Mouse (Mus musculus) liver, embryonic 15.5 days (tissue): Measurements from ENCODE around the gene Tfe3. TPM values are rescaled to one million over a fixed set of nuclear protein-coding genes. Genes with fewer than 3 reads are reported as not detected.

Experiments
- ATAC-seq: fragments of 200-750 bp; cut with Nextera tagmentation; 2 replicates; pipeline ENCODE4 v1.8.0; 2017; ENCODE audit warnings: moderate number of reproducible peaks, mild to moderate bottlenecking, moderate library complexity; ENCODE audit not compliant: insufficient read depth
- H3K27ac ChIP-seq: fragments of 300-500 bp; sonication (generic); replicated peaks from 2 replicates; pipeline ENCODE4 v1.5.1; 2015; ENCODE audit warnings: mild to moderate bottlenecking, inconsistent platforms
- H3K27me3 ChIP-seq: fragments of 300-500 bp; sonication (generic); 2 replicates; pipeline ENCODE4 v1.6.1; 2015; ENCODE audit warnings: mild to moderate bottlenecking, inconsistent platforms
- H3K36me3 ChIP-seq: fragments of 300-500 bp; sonication (generic); replicated peaks from 2 replicates; pipeline ENCODE4 v1.6.1; 2015; ENCODE audit warnings: moderate library complexity, mild to moderate bottlenecking, inconsistent platforms
- H3K4me1 ChIP-seq: fragments of 300-500 bp; sonication (generic); replicated peaks from 2 replicates; pipeline ENCODE4 v1.6.1; 2015; ENCODE audit warnings: inconsistent platforms
- H3K4me2 ChIP-seq: fragments of 300-500 bp; sonication (generic); 2 replicates; pipeline ENCODE4 v1.6.1; 2015; ENCODE audit warnings: moderate library complexity, mild to moderate bottlenecking, inconsistent platforms
- H3K4me3 ChIP-seq: fragments of 300-500 bp; sonication (generic); replicated peaks from 2 replicates; pipeline ENCODE4 v1.5.1; 2015; ENCODE audit warnings: mild to moderate bottlenecking, inconsistent platforms
- H3K9ac ChIP-seq: fragments of 300-500 bp; sonication (generic); 2 replicates; pipeline ENCODE4 v1.6.1; 2015; ENCODE audit warnings: moderate library complexity, mild to moderate bottlenecking, inconsistent platforms
- H3K9me3 ChIP-seq: fragments of 300-500 bp; sonication (generic); replicated peaks from 2 replicates; pipeline ENCODE4 v1.6.1; 2016; ENCODE audit warnings: inconsistent platforms
- WGBS: fragments of 180-500 bp; shearing (Covaris S2); methylation state at CpG from one replicate; pipeline ENCODE4 v1.1.7; 2015; ENCODE audit warnings: mixed read lengths; ENCODE audit not compliant: insufficient replicate concordance; 5-methylcytosine and 5-hydroxymethylcytosine counted together
- polyA plus RNA-seq: library from polyadenylated mRNA; unstranded; fragments of >200 nt; fragmentation: Nextera tagmentation; extraction: Ambion mirVana; gene quantifications from 2 replicates; pipeline ENCODE4 v1.2.1, GENCODE M21; 2015

Gene Tfe3
- polyA plus RNA-seq, 1 experiment from 2014 or later: 9.2 TPM

GRCm38 (mm10) chrX:7728215-7728921 is 34.0 kb upstream of the Tfe3 start, which contains the start of gene Praf2:
Gene Praf2, plus strand, starts transcription at chrX:7728439.
- peak within 1 kb of the TSS; percentile 65 for H3K4me2 ChIP-seq
- peaks cover 30% of the 10 kb centered on the region for H3K36me3 ChIP-seq
- H3K27me3 ChIP-seq: no peaks in the 10 kb centered on the region
- peak within 1 kb of the TSS; percentile 12; the same call in 1 of the 2 replicates for H3K9ac ChIP-seq
- no peaks in the 10 kb centered on the region for H3K9me3 ChIP-seq
- ATAC-seq: peak; percentile 87
- H3K4me1 ChIP-seq: peaks cover 9% of the 10 kb centered on the region
- H3K27ac ChIP-seq: peak within 1 kb of the TSS; percentile 48
- H3K4me3 ChIP-seq: peak within 1 kb of the TSS; percentile 51
- 13% methylated on average over 42 of the region's 42 CpGs for WGBS

GRCm38 (mm10) chrX:7728922-7729265 is 33.5 kb upstream of the Tfe3 start:
- no peak for ATAC-seq
- peaks cover 7% of the 10 kb centered on the region for H3K4me1 ChIP-seq
- H3K9me3 ChIP-seq: no peaks in the 10 kb centered on the region
- H3K27ac ChIP-seq: no peak overlapping the region
- H3K36me3 ChIP-seq: peaks cover 26% of the 10 kb centered on the region
- H3K27me3 ChIP-seq: no peaks in the 10 kb centered on the region
- peak overlapping the region; percentile 51 for H3K4me3 ChIP-seq
- H3K4me2 ChIP-seq: peak overlapping the region; percentile 65
- H3K9ac ChIP-seq: no peak overlapping the region
- WGBS: 38% methylated on average over 4 of the region's 4 CpGs

- no peak overlapping the region for H3K9ac ChIP-seq
- H3K27me3 ChIP-seq: no peaks in the 10 kb centered on the region
- WGBS: 22% methylated on average over 26 of the region's 26 CpGs
- ATAC-seq: 0 out of 2 replicates have a peak, but pooled peaks have one; percentile 52
- H3K4me1 ChIP-seq: no peaks in the 10 kb centered on the region; the same call in 1 of the 2 replicates
- peak overlapping the region; percentile 55 for H3K4me2 ChIP-seq
- H3K27ac ChIP-seq: no peak overlapping the region
- no peaks in the 10 kb centered on the region for H3K36me3 ChIP-seq
- H3K4me3 ChIP-seq: no peak overlapping the region
- H3K9me3 ChIP-seq: no peaks in the 10 kb centered on the region
Measured at GRCm38 (mm10) chrX:7733571-7734156, 28.7 kb upstream of the Tfe3 start.

GRCm38 (mm10) chrX:7739336-7740081 is 22.9 kb upstream of the Tfe3 start:
- no peaks in the 10 kb centered on the region for H3K9me3 ChIP-seq
- ATAC-seq: peak; percentile 58; the same call in 1 of the 2 replicates
- H3K36me3 ChIP-seq: no peaks in the 10 kb centered on the region
- H3K4me2 ChIP-seq: no peak overlapping the region
- H3K4me1 ChIP-seq: peaks cover 14% of the 10 kb centered on the region
- no peak overlapping the region for H3K4me3 ChIP-seq
- no peaks in the 10 kb centered on the region for H3K27me3 ChIP-seq
- H3K27ac ChIP-seq: no peak overlapping the region
- WGBS: 66% methylated on average over 14 of the region's 14 CpGs
- no peak overlapping the region for H3K9ac ChIP-seq

- no peak overlapping the region; the same call in 1 of the 2 replicates for H3K27ac ChIP-seq
Measured at GRCm38 (mm10) chrX:7740082-7740819, 22.1 kb upstream of the Tfe3 start.

GRCm38 (mm10) chrX:7741103-7741502 is 21.3 kb upstream of the Tfe3 start:
- no peak overlapping the region for H3K9ac ChIP-seq
- H3K36me3 ChIP-seq: no peaks in the 10 kb centered on the region
- H3K27me3 ChIP-seq: no peaks in the 10 kb centered on the region
- H3K4me3 ChIP-seq: no peak overlapping the region
- H3K27ac ChIP-seq: no peak overlapping the region
- ATAC-seq: no peak
- no peaks in the 10 kb centered on the region for H3K9me3 ChIP-seq
- 37% methylated on average over 5 of the region's 5 CpGs for WGBS
- peak overlapping the region; percentile 20; the same call in 1 of the 2 replicates for H3K4me2 ChIP-seq
- peaks cover 14% of the 10 kb centered on the region for H3K4me1 ChIP-seq

More at GRCm38 (mm10) chrX:7740082-7740819, 22.1 kb upstream of the Tfe3 start:
- no peak overlapping the region for H3K9ac ChIP-seq
- no peaks in the 10 kb centered on the region for H3K27me3 ChIP-seq
- H3K4me1 ChIP-seq: peaks cover 14% of the 10 kb centered on the region
- no peaks in the 10 kb centered on the region for H3K9me3 ChIP-seq
- WGBS: 56% methylated on average over 10 of the region's 10 CpGs
- peak overlapping the region; percentile 20 for H3K4me2 ChIP-seq
- H3K36me3 ChIP-seq: no peaks in the 10 kb centered on the region
- peak; percentile 20; the same call in 1 of the 2 replicates for ATAC-seq
- H3K4me3 ChIP-seq: no peak overlapping the region

GRCm38 (mm10) chrX:7743470-7743869 is 18.9 kb upstream of the Tfe3 start:
- no peak for ATAC-seq
- H3K36me3 ChIP-seq: no peaks in the 10 kb centered on the region
- no peak overlapping the region for H3K9ac ChIP-seq
- H3K4me1 ChIP-seq: peaks cover 14% of the 10 kb centered on the region
- no peaks in the 10 kb centered on the region for H3K27me3 ChIP-seq
- no peak overlapping the region for H3K27ac ChIP-seq
- H3K4me3 ChIP-seq: no peak overlapping the region
- 46% methylated on average over 5 of the region's 5 CpGs for WGBS
- no peaks in the 10 kb centered on the region for H3K9me3 ChIP-seq
- no peak overlapping the region for H3K4me2 ChIP-seq

- WGBS: 48% methylated on average over 1 of the region's 1 CpGs
- H3K9me3 ChIP-seq: no peaks in the 10 kb centered on the region
- no peaks in the 10 kb centered on the region for H3K27me3 ChIP-seq
- peaks cover 14% of the 10 kb centered on the region for H3K4me1 ChIP-seq
- H3K4me3 ChIP-seq: no peak overlapping the region
- no peaks in the 10 kb centered on the region for H3K36me3 ChIP-seq
- H3K9ac ChIP-seq: no peak overlapping the region
- H3K4me2 ChIP-seq: no peak overlapping the region
- no peak for ATAC-seq
- H3K27ac ChIP-seq: no peak overlapping the region
Measured at GRCm38 (mm10) chrX:7744940-7745339, 17.4 kb upstream of the Tfe3 start.

- ATAC-seq: no peak
- no peaks in the 10 kb centered on the region for H3K36me3 ChIP-seq
- peaks cover 10% of the 10 kb centered on the region for H3K4me1 ChIP-seq
- H3K4me3 ChIP-seq: no peak overlapping the region
- WGBS: 82% methylated on average over 8 of the region's 8 CpGs
- H3K9ac ChIP-seq: no peak overlapping the region
- no peaks in the 10 kb centered on the region for H3K9me3 ChIP-seq
- H3K4me2 ChIP-seq: no peak overlapping the region
- no peak overlapping the region for H3K27ac ChIP-seq
- H3K27me3 ChIP-seq: 0 out of 2 replicates have a peak, but pooled peaks cover 1% of the 10 kb centered on the region
Measured at GRCm38 (mm10) chrX:7745429-7745828, 16.9 kb upstream of the Tfe3 start.

- H3K4me2 ChIP-seq: peak within 1 kb of the TSS; percentile 79
- H3K27ac ChIP-seq: no peak within 1 kb of the TSS
- H3K9ac ChIP-seq: 0 out of 2 replicates have a peak within 1 kb of the TSS, but pooled peaks have one; percentile 43
- no peaks in the 10 kb centered on the region for H3K36me3 ChIP-seq
- no peaks in the 10 kb centered on the region for H3K9me3 ChIP-seq
- peak within 1 kb of the TSS; percentile 59 for H3K4me3 ChIP-seq
- no peaks in the 10 kb centered on the region; the same call in 1 of the 2 replicates for H3K4me1 ChIP-seq
- H3K27me3 ChIP-seq: 0 out of 2 replicates have a peak, but pooled peaks cover 5% of the 10 kb centered on the region
- WGBS: 4% methylated on average over 46 of the region's 56 CpGs
- no peak for ATAC-seq
Measured at GRCm38 (mm10) chrX:7750432-7751116, 11.8 kb upstream of the Tfe3 start, which contains the start of gene Ccdc120. Gene Ccdc120, minus strand, starts transcription at chrX:7750905.
